Mouse (Mus musculus) megakaryocyte-erythroid progenitor cell, adult 5-6 weeks (primary cell): Measurements from ENCODE around the gene Eif3l. TPM values are rescaled to one million over a fixed set of nuclear protein-coding genes. Genes with fewer than 3 reads are reported as not detected.
A peak's percentile ranks its signal among the peaks of the same experiment; 100 is the strongest.

Source experiments
- ATAC-seq: replicated peaks from 2 replicates; pipeline ENCODE4 v1.8.0; 2016; ENCODE audit warnings: mild to moderate bottlenecking, inconsistent platforms; ENCODE audit not compliant: severe bottlenecking, poor library complexity, low FRiP score, low TSS enrichment
- total RNA-seq, 2 experiments: library from RNA; stranded (forward) in 1 of 2; stranded (reverse) in 1 of 2; fragments of 200-1000, 215-1000 nt in 1 of 2; fragments of >200 nt in 1 of 2; fragmentation: Nextera tagmentation in 1 of 2; gene quantifications; 2 replicates each; pipeline ENCODE4 v1.2.3; 2014 to 2017

Gene Eif3l
- total RNA-seq, 2 experiments from 2014 or later = 218 to 264 TPM

DNA sequence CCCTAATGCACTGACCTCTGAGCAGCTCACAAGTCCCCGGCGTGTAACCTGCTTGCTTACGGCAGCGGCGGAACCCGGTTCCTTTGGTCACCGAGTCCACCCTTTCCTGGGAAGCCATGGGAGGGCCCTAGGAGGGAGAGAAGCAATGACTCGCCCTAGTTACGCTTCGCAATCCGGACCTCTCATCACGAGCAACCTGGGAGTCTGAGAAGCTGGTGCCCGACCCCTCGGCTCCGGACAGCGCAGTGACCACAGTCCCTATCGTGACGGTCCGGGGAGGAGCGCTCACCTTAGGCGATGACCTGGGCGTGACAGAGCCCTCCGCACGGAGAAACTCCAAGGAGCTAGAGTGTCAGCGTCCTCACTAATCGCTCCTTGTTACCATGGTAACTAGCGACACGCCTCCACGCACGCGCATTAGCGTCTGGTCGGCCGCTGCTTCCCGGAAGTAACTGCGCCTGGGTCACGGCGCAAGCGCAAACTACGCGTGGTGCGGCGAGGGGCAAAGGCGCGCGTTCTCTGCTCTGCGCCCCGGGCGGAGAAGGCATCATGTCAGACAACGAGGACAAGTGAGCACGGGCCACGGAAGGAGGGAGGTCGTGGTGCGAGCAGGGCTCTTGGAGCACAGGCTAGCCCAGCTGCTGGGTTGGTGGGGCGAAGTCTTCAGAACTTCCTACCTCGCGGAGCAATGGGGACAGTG lies 66.0 kb downstream of the Eif3l start, which contains the start of the genes Polr2f and 1700088E04Rik:
Gene Polr2f (plus strand): TSS at position 144 of the 700 bp plus-strand sequence.
Gene 1700088E04Rik (minus strand): TSS at position 388 of the 700 bp plus-strand sequence.
- ATAC-seq = peak; percentile 91

DNA sequence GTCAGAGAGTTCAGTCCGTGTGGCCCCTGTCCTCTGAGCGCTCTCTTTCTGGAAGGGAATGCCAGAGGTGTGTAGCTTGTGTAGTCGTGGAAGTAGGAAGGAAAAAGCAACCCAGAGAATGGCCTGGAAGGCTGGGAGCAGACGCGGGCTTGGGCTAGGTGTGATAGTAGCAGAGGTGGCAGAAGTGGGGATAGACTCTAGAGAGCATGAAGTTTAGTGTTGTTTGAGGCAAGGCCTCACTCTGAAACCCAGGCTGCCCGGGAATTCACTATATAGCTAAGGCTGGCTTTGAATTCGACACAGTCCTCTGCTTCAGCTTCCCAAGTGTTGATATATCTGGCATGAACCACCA lies 66.6 kb downstream of the Eif3l start:
- peak; percentile 25; the same call in 1 of the 2 replicates for ATAC-seq

GRCm38 (mm10) chr15:79143316-79143715 lies 68.3 kb downstream of the Eif3l start:
- no peak for ATAC-seq

Other genes with a start within 250 kb of the Eif3l start
- 0.77 TPM in 1 of 2 replicates, not detected in the other for gene Cdc42ep1, start 232.6 kb upstream of the Eif3l start, total RNA-seq (2014; fragmentation: Nextera tagmentation)
- not detected in 2 replicates for gene Cdc42ep1, start 232.6 kb upstream of the Eif3l start, total RNA-seq (2017)
- gene Lgals2, start 219.7 kb upstream of the Eif3l start, total RNA-seq (2014; fragmentation: Nextera tagmentation) = not detected in 2 replicates
- not detected in 2 replicates for gene Lgals2, start 219.7 kb upstream of the Eif3l start, total RNA-seq (2017)
- 30.0 and 47.6 TPM in 2 replicates for gene Gga1, start 198.0 kb upstream of the Eif3l start, total RNA-seq (2014; fragmentation: Nextera tagmentation)
- gene Gga1, start 198.0 kb upstream of the Eif3l start, total RNA-seq (2017) = 7.8 and 10.9 TPM in 2 replicates
- gene Gm49510, start 175.5 kb upstream of the Eif3l start, total RNA-seq (2014; fragmentation: Nextera tagmentation) = not detected in 2 replicates
- 2.6 TPM in 1 of 2 replicates, not detected in the other for gene Gm49510, start 175.5 kb upstream of the Eif3l start, total RNA-seq (2017)
- 31.8 and 53.7 TPM in 2 replicates for gene Sh3bp1, start 175.4 kb upstream of the Eif3l start, total RNA-seq (2014; fragmentation: Nextera tagmentation)
- 11.4 and 11.6 TPM in 2 replicates for gene Sh3bp1, start 175.4 kb upstream of the Eif3l start, total RNA-seq (2017)
- 12.7 and 22.5 TPM in 2 replicates for gene Pdxp, start 161.3 kb upstream of the Eif3l start, total RNA-seq (2014; fragmentation: Nextera tagmentation)
- 6.6 and 6.9 TPM in 2 replicates for gene Pdxp, start 161.3 kb upstream of the Eif3l start, total RNA-seq (2017)
- 54.9 and 83.9 TPM in 2 replicates for gene Lgals1, start 148.5 kb upstream of the Eif3l start, total RNA-seq (2014; fragmentation: Nextera tagmentation)
- gene Lgals1, start 148.5 kb upstream of the Eif3l start, total RNA-seq (2017) = 91.1 and 98.2 TPM in 2 replicates
- 52.3 and 56.7 TPM in 2 replicates for gene Nol12, start 140.2 kb upstream of the Eif3l start, total RNA-seq (2014; fragmentation: Nextera tagmentation)
- gene Nol12, start 140.2 kb upstream of the Eif3l start, total RNA-seq (2017) = 15.3 and 31.6 TPM in 2 replicates
- 29.1 and 33.9 TPM in 2 replicates for gene Triobp, start 127.5 kb upstream of the Eif3l start, total RNA-seq (2014; fragmentation: Nextera tagmentation)
- 11.2 and 12.5 TPM in 2 replicates for gene Triobp, start 127.5 kb upstream of the Eif3l start, total RNA-seq (2017)
- gene H1f0, start 46.7 kb upstream of the Eif3l start, total RNA-seq (2014; fragmentation: Nextera tagmentation) = 19.0 and 23.7 TPM in 2 replicates
- gene H1f0, start 46.7 kb upstream of the Eif3l start, total RNA-seq (2017) = 27.0 and 47.0 TPM in 2 replicates
- gene Galr3, start 33.3 kb upstream of the Eif3l start, total RNA-seq (2014; fragmentation: Nextera tagmentation) = 0.40 TPM in 1 of 2 replicates, not detected in the other
- 0.56 TPM in 1 of 2 replicates, not detected in the other for gene Galr3, start 33.3 kb upstream of the Eif3l start, total RNA-seq (2017)
- gene Ankrd54, start 12.3 kb upstream of the Eif3l start, total RNA-seq (2014; fragmentation: Nextera tagmentation) = 24.4 and 44.2 TPM in 2 replicates
- 15.0 and 15.2 TPM in 2 replicates for gene Ankrd54, start 12.3 kb upstream of the Eif3l start, total RNA-seq (2017)
- 1.5 and 6.4 TPM in 2 replicates for gene Micall1, start 33.7 kb downstream of the Eif3l start, total RNA-seq (2014; fragmentation: Nextera tagmentation)
- gene Micall1, start 33.7 kb downstream of the Eif3l start, total RNA-seq (2017) = 0.57 and 2.5 TPM in 2 replicates
- 177 and 201 TPM in 2 replicates for gene Polr2f, start 65.8 kb downstream of the Eif3l start, total RNA-seq (2014; fragmentation: Nextera tagmentation)
- 96.2 and 109 TPM in 2 replicates for gene Polr2f, start 65.8 kb downstream of the Eif3l start, total RNA-seq (2017)
- not detected in 2 replicates for gene 1700088E04Rik, start 66.1 kb downstream of the Eif3l start, total RNA-seq (2014; fragmentation: Nextera tagmentation)
- not detected in 2 replicates for gene 1700088E04Rik, start 66.1 kb downstream of the Eif3l start, total RNA-seq (2017)
- gene Sox10, start 90.1 kb downstream of the Eif3l start, total RNA-seq (2014; fragmentation: Nextera tagmentation) = not detected in 2 replicates
- not detected in 2 replicates for gene Sox10, start 90.1 kb downstream of the Eif3l start, total RNA-seq (2017)
- 15.8 and 20.9 TPM in 2 replicates for gene Pick1, start 154.0 kb downstream of the Eif3l start, total RNA-seq (2014; fragmentation: Nextera tagmentation)
- 8.9 and 11.4 TPM in 2 replicates for gene Pick1, start 154.0 kb downstream of the Eif3l start, total RNA-seq (2017)
- gene Gm49486, start 154.2 kb downstream of the Eif3l start, total RNA-seq (2014; fragmentation: Nextera tagmentation) = not detected in 2 replicates
- 0.08 TPM in 1 of 2 replicates, not detected in the other for gene Gm49486, start 154.2 kb downstream of the Eif3l start, total RNA-seq (2017)
- gene Slc16a8, start 179.6 kb downstream of the Eif3l start, total RNA-seq (2014; fragmentation: Nextera tagmentation) = not detected in 2 replicates
- gene Slc16a8, start 179.6 kb downstream of the Eif3l start, total RNA-seq (2017) = not detected in 2 replicates
- not detected in 2 replicates for gene Baiap2l2, start 210.4 kb downstream of the Eif3l start, total RNA-seq (2014; fragmentation: Nextera tagmentation)
- gene Baiap2l2, start 210.4 kb downstream of the Eif3l start, total RNA-seq (2017) = not detected in 2 replicates